Mouse (Mus musculus): ENCODE data around the gene Cdh23. TPM values are rescaled to one million over a fixed set of nuclear protein-coding genes. Genes with fewer than 3 reads are reported as not detected.

The Cdh23 gene
- polyA plus RNA-seq, 1 experiment, result 0.19 TPM

GRCm38 (mm10) chr10:60391661-60392060 is 304.6 kb downstream of the Cdh23 start:
- Histone ChIP-seq H3K79me2 (ENCODE audit: control insufficient read depth, insufficient read depth) (no peaks in the 10 kb centered on the region), H3K27me3 (ENCODE audit: control insufficient read depth, insufficient read depth, insufficient read length) (no peaks in the 10 kb centered on the region), H3K36me3 (ENCODE audit: control insufficient read depth, insufficient read depth) (no peaks in the 10 kb centered on the region), H3ac (ENCODE audit: control insufficient read depth, insufficient read length, low read depth) (no peak overlapping the region), H3K79me3 (ENCODE audit: low read depth) (no peaks in the 10 kb centered on the region), H3K4me3 (ENCODE audit: insufficient read depth, poor library complexity, severe bottlenecking) (no peak overlapping the region)
- TF ChIP-seq FOSL1 (IDR thresholded peaks at IDR 0.05; ENCODE audit: insufficient read depth, low read length, poor library complexity, severe bottlenecking) (no peak), MYOD1 (IDR thresholded peaks at IDR 0.05; ENCODE audit: control insufficient read depth, insufficient read length, low read depth) (no peak), USF1 (IDR thresholded peaks at IDR 0.05; ENCODE audit: low read depth) (no peak), CTCF (IDR thresholded peaks at IDR 0.05; ENCODE audit: control insufficient read depth, insufficient read depth, insufficient read length) (no peak), MYOG (IDR thresholded peaks at IDR 0.05; ENCODE audit: control insufficient read depth, extremely low read depth, insufficient read length) (no peak), MAX (IDR thresholded peaks at IDR 0.05) (no peak), CEBPB (IDR thresholded peaks at IDR 0.05; ENCODE audit: low read depth) (no peak)

- no peak for TF ChIP-seq CEBPB (IDR thresholded peaks at IDR 0.05; ENCODE audit: low read depth)
- no peak for TF ChIP-seq FOSL1 (IDR thresholded peaks at IDR 0.05; ENCODE audit: insufficient read depth, low read length, poor library complexity, severe bottlenecking)
- TF ChIP-seq MYOD1 (IDR thresholded peaks at IDR 0.05; ENCODE audit: control insufficient read depth, insufficient read length, low read depth), result no peak
- Histone ChIP-seq H3K36me3 (ENCODE audit: control insufficient read depth, insufficient read depth) (no peaks in the 10 kb centered on the region), H3K4me3 (ENCODE audit: insufficient read depth, poor library complexity, severe bottlenecking) (no peak overlapping the region), H3K27me3 (ENCODE audit: control insufficient read depth, insufficient read depth, insufficient read length) (no peaks in the 10 kb centered on the region), H3K79me3 (ENCODE audit: low read depth) (no peaks in the 10 kb centered on the region), H3ac (ENCODE audit: control insufficient read depth, insufficient read length, low read depth) (no peak overlapping the region), H3K79me2 (ENCODE audit: control insufficient read depth, insufficient read depth) (no peaks in the 10 kb centered on the region)
Observed at GRCm38 (mm10) chr10:60390904-60391420, 305.3 kb downstream of the Cdh23 start.

- no peak overlapping the region for H3K4me3 ChIP-seq (ENCODE audit: insufficient read depth, poor library complexity, severe bottlenecking)
- no peaks in the 10 kb centered on the region for H3K36me3 ChIP-seq (ENCODE audit: control insufficient read depth, insufficient read depth)
- H3ac ChIP-seq (ENCODE audit: control insufficient read depth, insufficient read length, low read depth), result no peak overlapping the region
- no peaks in the 10 kb centered on the region for H3K27me3 ChIP-seq (ENCODE audit: control insufficient read depth, insufficient read depth, insufficient read length)
- no peaks in the 10 kb centered on the region for H3K79me3 ChIP-seq (ENCODE audit: low read depth)
- H3K79me2 ChIP-seq (ENCODE audit: control insufficient read depth, insufficient read depth), result no peaks in the 10 kb centered on the region
- TF ChIP-seq USF1 (IDR thresholded peaks at IDR 0.05; ENCODE audit: low read depth) (no peak), CEBPB (IDR thresholded peaks at IDR 0.05; ENCODE audit: low read depth) (no peak), MYOG (IDR thresholded peaks at IDR 0.05; ENCODE audit: control insufficient read depth, extremely low read depth, insufficient read length) (no peak), FOSL1 (IDR thresholded peaks at IDR 0.05; ENCODE audit: insufficient read depth, low read length, poor library complexity, severe bottlenecking) (no peak), CTCF (IDR thresholded peaks at IDR 0.05; ENCODE audit: control insufficient read depth, insufficient read depth, insufficient read length) (no peak), MAX (IDR thresholded peaks at IDR 0.05) (no peak), MYOD1 (IDR thresholded peaks at IDR 0.05; ENCODE audit: control insufficient read depth, insufficient read length, low read depth) (no peak)
Observed at GRCm38 (mm10) chr10:60390177-60390903, 305.9 kb downstream of the Cdh23 start.

GRCm38 (mm10) chr10:60389447-60389865 is 306.8 kb downstream of the Cdh23 start:
- Histone ChIP-seq H3K27me3 (ENCODE audit: control insufficient read depth, insufficient read depth, insufficient read length) (no peaks in the 10 kb centered on the region), H3K79me3 (ENCODE audit: low read depth) (no peaks in the 10 kb centered on the region), H3K4me3 (ENCODE audit: insufficient read depth, poor library complexity, severe bottlenecking) (no peak overlapping the region), H3K36me3 (ENCODE audit: control insufficient read depth, insufficient read depth) (no peaks in the 10 kb centered on the region), H3ac (ENCODE audit: control insufficient read depth, insufficient read length, low read depth) (no peak overlapping the region), H3K79me2 (ENCODE audit: control insufficient read depth, insufficient read depth) (no peaks in the 10 kb centered on the region)
- TF ChIP-seq MYOD1 (IDR thresholded peaks at IDR 0.05; ENCODE audit: control insufficient read depth, insufficient read length, low read depth) (no peak), FOSL1 (IDR thresholded peaks at IDR 0.05; ENCODE audit: insufficient read depth, low read length, poor library complexity, severe bottlenecking) (no peak), CEBPB (IDR thresholded peaks at IDR 0.05; ENCODE audit: low read depth) (no peak), MYOG (IDR thresholded peaks at IDR 0.05; ENCODE audit: control insufficient read depth, extremely low read depth, insufficient read length) (no peak), CTCF (IDR thresholded peaks at IDR 0.05; ENCODE audit: control insufficient read depth, insufficient read depth, insufficient read length) (no peak), MAX (IDR thresholded peaks at IDR 0.05) (no peak), USF1 (IDR thresholded peaks at IDR 0.05; ENCODE audit: low read depth) (no peak)

- Histone ChIP-seq H3K79me3 (ENCODE audit: low read depth) (no peaks in the 10 kb centered on the region), H3K36me3 (ENCODE audit: control insufficient read depth, insufficient read depth) (no peaks in the 10 kb centered on the region), H3K4me3 (ENCODE audit: insufficient read depth, poor library complexity, severe bottlenecking) (no peak overlapping the region), H3ac (ENCODE audit: control insufficient read depth, insufficient read length, low read depth) (no peak overlapping the region), H3K27me3 (ENCODE audit: control insufficient read depth, insufficient read depth, insufficient read length) (no peaks in the 10 kb centered on the region), H3K79me2 (ENCODE audit: control insufficient read depth, insufficient read depth) (no peaks in the 10 kb centered on the region)
- TF ChIP-seq USF1 (IDR thresholded peaks at IDR 0.05; ENCODE audit: low read depth) (no peak), MYOG (IDR thresholded peaks at IDR 0.05; ENCODE audit: control insufficient read depth, extremely low read depth, insufficient read length) (no peak), FOSL1 (IDR thresholded peaks at IDR 0.05; ENCODE audit: insufficient read depth, low read length, poor library complexity, severe bottlenecking) (no peak), CTCF (IDR thresholded peaks at IDR 0.05; ENCODE audit: control insufficient read depth, insufficient read depth, insufficient read length) (no peak), CEBPB (IDR thresholded peaks at IDR 0.05; ENCODE audit: low read depth) (no peak), MAX (IDR thresholded peaks at IDR 0.05) (no peak), MYOD1 (IDR thresholded peaks at IDR 0.05; ENCODE audit: control insufficient read depth, insufficient read length, low read depth) (no peak)
Observed at GRCm38 (mm10) chr10:60388332-60388731, 308.0 kb downstream of the Cdh23 start.

All from C2C12 (cell line).